Mouse (Mus musculus) megakaryocyte, adult 5-6 weeks (primary cell): ENCODE results near the gene Gdi1. TPM values are rescaled to one million over a fixed set of nuclear protein-coding genes. Genes with fewer than 3 reads are reported as not detected.

Experiments
- ATAC-seq: 2 replicates; pipeline ENCODE4 v1.8.0; 2016; ENCODE audit warnings: mild to moderate bottlenecking, inconsistent platforms; ENCODE audit not compliant: poor library complexity, severe bottlenecking
- total RNA-seq, 2 experiments: library from RNA; stranded (forward) in 1 of 2; stranded (reverse) in 1 of 2; fragments of 153-499, 151-499 nt in 1 of 2; fragments of 221-1000, 200-1000 nt in 1 of 2; gene quantifications; 2 replicates each; pipeline versions ENCODE4 v1.2.3 to v1.2.4; 2015 to 2017

Gdi1 gene
- total RNA-seq (2015) (133 and 170 TPM in 2 replicates), total RNA-seq (2017) (44.6 and 70.5 TPM in 2 replicates)

DNA sequence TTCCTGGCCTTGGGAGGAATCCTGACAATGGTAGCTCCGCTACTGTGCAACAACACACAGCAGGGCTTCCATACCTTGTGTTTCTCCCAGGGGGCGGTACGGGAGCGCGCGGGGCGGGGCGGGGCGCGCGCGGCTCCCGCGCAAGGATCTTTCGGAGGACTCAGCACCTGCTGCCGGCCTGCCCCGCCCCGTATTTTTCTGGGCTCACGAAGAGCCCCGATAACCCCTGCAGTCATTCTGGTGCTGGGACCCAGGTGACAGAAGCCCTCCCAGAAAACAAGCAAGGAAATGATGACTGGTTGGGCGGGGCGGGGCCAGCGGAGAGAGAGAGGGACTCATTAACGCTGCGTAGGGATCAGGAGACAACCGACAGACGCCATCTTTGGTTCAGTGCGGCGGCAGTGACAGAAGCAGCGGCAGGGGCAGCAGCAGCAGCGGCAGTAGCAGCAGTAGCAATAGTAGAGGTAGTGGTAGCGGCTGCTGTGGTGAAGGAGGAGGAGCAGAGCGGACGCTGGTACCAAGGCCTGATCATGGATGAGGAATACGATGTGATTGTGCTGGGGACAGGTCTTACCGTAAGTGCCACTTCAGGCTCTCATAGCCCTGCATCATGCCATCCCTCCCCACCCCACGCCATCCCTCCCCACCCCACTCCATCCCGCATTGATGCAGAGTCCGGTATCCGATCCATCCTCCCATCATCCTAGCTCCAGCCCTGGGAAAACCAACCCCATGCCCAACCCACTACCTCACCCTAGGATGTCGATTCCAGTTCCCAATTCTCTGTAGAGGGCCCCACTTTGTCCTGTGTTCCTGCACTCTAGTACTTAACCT is at the start of gene Gdi1:
Gdi1 (plus strand) TSS at position 132 of the 834 bp plus-strand sequence.
- peak; percentile 98 for ATAC-seq

DNA sequence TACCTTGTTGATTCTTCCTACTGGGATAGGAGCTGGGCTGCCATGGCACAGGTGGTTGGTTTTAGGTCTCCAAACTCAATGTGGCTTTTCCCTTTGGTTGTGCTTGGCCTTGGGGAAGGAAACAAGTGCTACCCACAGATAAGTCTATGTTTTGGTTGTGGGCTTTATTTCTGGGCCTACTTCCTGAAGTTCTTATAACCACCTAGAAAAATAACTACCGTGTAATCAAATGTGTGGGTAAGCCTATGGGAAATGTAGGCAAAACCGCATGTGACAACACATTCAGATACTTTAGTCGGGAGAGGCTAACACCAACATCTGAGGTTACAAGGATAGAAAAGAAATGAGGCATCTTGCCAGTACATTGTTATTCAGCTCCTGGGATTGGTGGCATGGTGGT is 47.1 kb upstream of the Gdi1 start:
- no peak for ATAC-seq

DNA sequence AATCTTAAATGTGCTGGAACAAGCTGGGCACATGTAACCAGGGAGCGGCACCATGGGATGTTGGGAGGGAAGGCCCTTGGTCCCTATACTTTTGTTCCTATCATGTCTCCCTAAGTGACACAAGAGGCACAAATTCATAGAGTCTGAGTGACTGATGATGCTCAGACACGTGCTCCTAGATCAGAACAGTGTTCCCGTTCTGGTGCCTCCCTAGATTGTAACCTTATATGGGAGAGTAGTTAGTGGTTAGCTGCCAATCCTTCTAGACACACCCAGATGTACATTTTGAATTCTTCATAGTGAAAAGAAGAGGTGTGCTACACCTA is 35.1 kb upstream of the Gdi1 start:
- ATAC-seq: peak; percentile 18

DNA sequence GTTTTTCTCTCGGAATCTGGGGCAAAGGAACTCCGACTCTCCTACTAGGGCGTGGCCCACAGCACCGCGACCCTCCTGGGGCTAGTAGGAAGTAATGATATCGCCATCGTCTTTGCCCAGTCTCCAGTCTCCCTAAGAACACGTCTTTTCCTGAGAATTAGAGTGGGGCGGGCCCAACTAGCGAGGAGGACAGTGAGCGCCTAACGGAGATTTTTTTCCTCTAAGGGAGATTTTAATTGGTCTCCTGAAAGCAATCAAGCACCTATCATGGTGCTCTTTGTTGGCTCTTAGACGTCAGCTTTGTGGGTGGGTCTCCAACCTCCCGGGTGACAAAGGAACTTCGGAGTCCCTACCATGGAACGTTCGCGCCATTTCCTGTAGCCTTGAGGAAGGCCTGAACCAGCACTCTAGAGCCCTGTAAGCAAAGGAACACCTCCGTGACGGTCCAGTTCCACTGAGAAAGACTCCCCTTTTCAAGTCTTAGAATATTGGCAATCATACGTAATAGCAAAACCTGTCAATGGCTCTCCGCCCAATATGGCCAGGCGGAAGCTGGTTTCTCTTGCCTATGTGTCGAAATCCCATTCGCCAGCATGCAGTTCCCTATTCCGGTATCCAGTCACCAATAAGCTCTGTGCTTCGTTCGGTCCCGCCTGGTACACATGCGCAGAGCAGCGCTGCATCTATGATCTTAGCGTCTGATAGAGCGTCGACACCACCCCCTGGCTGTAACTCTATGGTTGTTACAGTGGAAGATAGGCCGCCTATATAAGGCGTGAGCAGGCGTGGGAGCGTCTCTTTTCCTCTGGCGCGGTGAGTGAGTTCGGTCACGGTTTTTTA is 34.5 kb upstream of the Gdi1 start, which contains the start of gene Rpl10:
Rpl10 (plus strand) TSS at position 751 of the 840 bp plus-strand sequence.
- peak; percentile 86 for ATAC-seq

GRCm38 (mm10) chrX:74270902-74271551 is 33.8 kb upstream of the Gdi1 start:
- ATAC-seq: peak; percentile 25

DNA sequence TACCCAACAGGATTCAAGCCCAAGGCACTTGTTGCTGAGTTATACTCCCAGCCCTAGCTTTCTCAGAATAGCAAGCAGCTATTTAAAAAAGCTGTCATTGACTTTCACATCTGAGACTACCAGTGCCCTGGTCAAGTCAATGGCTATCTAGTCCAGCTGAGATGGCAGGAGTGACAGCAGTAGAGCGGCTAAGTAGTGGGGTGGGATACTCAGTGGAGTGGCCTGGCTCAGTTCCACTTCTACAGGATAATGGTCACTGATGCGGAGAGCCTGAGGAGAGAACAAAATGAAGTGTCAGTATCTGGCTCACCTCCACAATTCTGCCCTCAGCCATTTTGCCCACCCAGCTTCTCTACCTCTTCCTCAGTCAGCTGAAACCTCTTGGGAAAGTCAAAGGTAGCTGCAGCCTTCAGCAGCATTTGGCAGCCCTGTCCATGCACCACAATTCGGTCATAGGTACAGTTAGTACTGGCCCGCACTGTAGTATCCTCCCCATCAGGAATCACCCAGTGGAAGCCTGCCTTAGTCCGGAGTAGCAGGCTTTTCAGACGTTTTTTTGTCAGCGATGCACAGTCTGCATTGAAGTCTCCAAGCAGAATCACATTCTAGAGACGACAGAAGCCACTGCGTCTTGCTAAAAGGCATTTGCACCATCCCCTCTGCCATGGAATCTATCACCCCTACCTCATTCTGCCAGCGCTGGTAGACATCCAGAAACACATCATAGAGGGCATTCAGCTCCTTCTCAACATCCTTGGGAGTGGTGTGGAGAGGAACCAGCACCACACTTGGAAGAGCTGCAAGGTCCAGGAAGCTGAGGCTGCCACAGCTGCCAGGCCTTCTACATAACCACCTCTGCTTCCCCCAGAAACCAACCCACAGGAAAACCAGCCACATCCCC is 31.1 kb upstream of the Gdi1 start:
- no peak for ATAC-seq

DNA sequence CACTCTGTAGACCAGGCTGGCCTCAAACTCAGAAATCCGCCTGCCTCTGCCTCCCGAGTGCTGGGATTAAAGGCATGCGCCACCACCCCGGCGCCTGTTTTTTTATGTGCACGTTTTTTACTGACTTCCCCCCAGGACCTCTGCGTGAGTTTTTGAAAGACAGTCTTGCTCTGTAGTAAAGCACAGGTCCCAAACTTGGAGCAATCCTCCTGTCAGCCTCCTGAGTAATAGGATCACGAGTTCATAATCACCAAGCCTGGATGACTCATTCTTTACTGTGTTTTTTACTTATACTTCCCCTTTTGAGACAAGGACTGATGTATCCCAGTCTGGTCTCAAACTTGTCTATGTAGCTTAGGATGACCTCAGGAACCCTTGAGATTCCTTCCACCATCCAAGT is 26.9 kb upstream of the Gdi1 start:
- peak; percentile 31 for ATAC-seq

GRCm38 (mm10) chrX:74281041-74281731 is 23.6 kb upstream of the Gdi1 start:
- no peak for ATAC-seq

- ATAC-seq: peak; percentile 84
Observed at GRCm38 (mm10) chrX:74281732-74282394, 22.9 kb upstream of the Gdi1 start, which contains the start of the genes Taz and Dnase1l1. Gene Taz (plus strand): TSS chrX:74281912. Gene Dnase1l1 (minus strand): TSS chrX:74282337.

GRCm38 (mm10) chrX:74282395-74283091 is 22.3 kb upstream of the Gdi1 start:
- peak; percentile 85 for ATAC-seq

- ATAC-seq: no peak
Observed at GRCm38 (mm10) chrX:74283092-74283437, 21.7 kb upstream of the Gdi1 start.

GRCm38 (mm10) chrX:74293431-74293830 is 11.4 kb upstream of the Gdi1 start:
- ATAC-seq: no peak

- peak; percentile 98 for ATAC-seq
Observed at GRCm38 (mm10) chrX:74296538-74297448, 8.0 kb upstream of the Gdi1 start, which contains the start of gene Atp6ap1. Gene Atp6ap1 (plus strand): TSS chrX:74297097.

- no peak for ATAC-seq
Observed at GRCm38 (mm10) chrX:74298348-74298747, 6.5 kb upstream of the Gdi1 start.

- peak; percentile 56 for ATAC-seq
Observed at GRCm38 (mm10) chrX:74299721-74300120, 5.1 kb upstream of the Gdi1 start.

GRCm38 (mm10) chrX:74312540-74313464 is 8.0 kb downstream of the Gdi1 start, which contains the start of gene Fam50a:
Gene Fam50a (plus strand): TSS chrX:74313033.
- ATAC-seq: peak; percentile 99
